Mouse (Mus musculus) lung, adult 2 months (tissue): ENCODE measurements around the gene Prdx3.

Source experiments
- CTCF ChIP-seq: fragments of 200-500 bp; IDR thresholded peaks from 2 replicates; pipeline ENCODE4 v1.5.1; 2011; ENCODE audit warnings: mild to moderate bottlenecking, low read length, control low read depth; ENCODE audit not compliant: insufficient read depth
- POLR2A ChIP-seq: fragments of 200-500 bp; IDR thresholded peaks from 2 replicates; pipeline ENCODE4 v1.6.1; 2011; ENCODE audit warnings: low read depth, mild to moderate bottlenecking, control low read depth, low read length, borderline replicate concordance; ENCODE audit errors: extremely low read depth

- TF ChIP-seq CTCF (no peak), POLR2A (no peak)
Observed at GRCm38 (mm10) chr19:60871366-60871765, 3.0 kb downstream of the Prdx3 start.
